Mouse (Mus musculus) adrenal gland, postnatal 4 days (tissue): ENCODE measurements around the gene Gm13693. TPM values are rescaled to one million over a fixed set of nuclear protein-coding genes. Genes with fewer than 3 reads are reported as not detected.
"Not testable (repeated sequence)": the region's sequence is repeated elsewhere in the genome, so short reads cannot be mapped to it uniquely, and the experiment has no call there.

Source experiments
- DNase-seq, 2 experiments: peaks; one replicate each; pipeline ENCODE4 v3.0.0; 2021 to 2022; ENCODE audit warnings: low spot score in 2 of 2, mixed read lengths in 2 of 2
- long read RNA-seq, 2 experiments: library from polyadenylated mRNA; stranded (forward); transcript quantifications; one replicate each; pipeline ENCODE4 v2.0.0; 2021
- total RNA-seq, 2 experiments: library from RNA; stranded (reverse); gene quantifications; 2 replicates each; pipeline ENCODE4 v1.2.3; 2021

Gm13693 gene
- total RNA-seq: 1 to 10 TPM; 2.5 to 2.9 TPM
- long read RNA-seq, experiment 1: 0 reads
- long read RNA-seq, experiment 2: 0 reads

GRCm38 (mm10) chr2:83961203-83961602 lies at the start of gene Gm13693:
Gm13693 (plus strand) TSS chr2:83961503.
- not testable (repeated sequence) for DNase-seq

DNA sequence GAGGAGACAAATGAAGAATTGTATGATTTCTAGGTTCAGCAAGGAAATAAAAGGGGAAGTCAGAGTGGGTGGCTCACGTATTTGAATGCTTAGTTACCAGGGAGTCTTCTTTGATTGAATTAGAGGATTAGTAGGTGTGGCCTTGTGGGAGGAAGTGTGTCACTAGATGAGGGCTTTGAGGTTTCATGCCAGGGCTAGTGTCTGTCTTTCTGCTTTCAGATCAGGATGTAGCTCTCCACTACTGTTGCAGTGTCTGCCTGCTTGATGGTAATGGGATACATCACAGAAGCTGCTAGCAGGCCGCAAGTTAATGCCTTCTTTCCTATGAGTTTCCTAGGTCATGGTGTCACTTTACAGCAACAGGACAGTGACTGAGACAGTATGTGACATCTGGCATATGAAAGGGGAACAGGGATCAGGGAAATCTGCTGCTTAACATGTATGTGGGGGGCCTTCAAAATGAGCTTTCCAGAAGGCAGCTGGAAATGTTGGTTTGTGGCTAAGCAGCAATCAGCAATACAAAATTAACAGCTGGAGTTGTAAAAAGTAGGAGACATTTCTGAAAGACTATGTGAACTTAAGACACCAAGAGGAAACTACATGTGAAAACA lies 31.7 kb upstream of the Gm13693 start:
- DNase-seq: no peak

DNA sequence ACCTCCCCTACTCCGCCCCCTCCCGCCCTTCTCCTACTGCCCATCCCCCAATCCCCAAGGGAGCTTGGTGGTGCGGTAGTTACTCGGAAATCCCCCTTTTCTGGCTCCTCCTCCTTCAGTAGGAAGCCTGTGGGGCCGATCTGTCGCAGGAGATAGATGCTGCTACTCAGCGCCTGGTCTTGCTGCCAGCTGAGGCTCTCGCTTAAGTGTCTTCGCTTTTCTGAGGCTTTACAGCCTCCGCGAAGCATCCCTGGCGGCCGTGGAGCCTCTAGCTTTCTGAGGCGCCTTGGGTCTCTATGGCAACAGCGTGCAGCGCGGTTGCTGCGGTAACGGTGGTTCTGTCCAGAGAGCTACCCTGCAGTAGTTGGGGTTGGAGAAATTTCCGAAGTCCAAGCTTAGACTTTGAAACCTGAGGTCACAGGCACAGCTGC lies 20.4 kb upstream of the Gm13693 start, which contains the start of gene Zswim2:
Gene Zswim2, minus strand, starts transcription at position 298 of the 431 bp plus-strand sequence.
- DNase-seq: no peak

DNA sequence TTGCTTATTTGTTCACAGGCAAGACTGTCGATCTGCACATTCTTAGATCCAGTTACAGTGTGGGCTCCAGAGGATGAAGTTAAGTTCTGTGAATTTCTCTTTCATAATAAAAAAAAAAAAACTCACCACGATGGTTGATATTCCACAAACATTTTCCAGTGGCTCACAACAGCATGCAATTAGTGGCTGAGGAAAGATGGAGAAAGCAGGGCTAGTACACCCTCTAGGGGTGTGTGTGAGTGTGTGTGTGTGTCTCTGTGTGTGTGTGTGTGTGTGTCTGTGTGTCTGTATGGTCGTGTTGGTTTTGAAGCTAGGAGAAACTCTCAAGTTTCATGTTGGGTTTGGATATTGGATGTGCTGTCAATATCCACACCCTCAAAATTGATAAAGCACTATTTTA lies 19.9 kb upstream of the Gm13693 start:
- DNase-seq: no peak

- no peak for DNase-seq
Measured at GRCm38 (mm10) chr2:83941792-83942191, 19.5 kb upstream of the Gm13693 start.

GRCm38 (mm10) chr2:83955393-83955792 lies 5.9 kb upstream of the Gm13693 start, which contains the start of gene Gm13698:
Gm13698 (plus strand) TSS chr2:83955693.
- DNase-seq: not testable (repeated sequence)

DNA sequence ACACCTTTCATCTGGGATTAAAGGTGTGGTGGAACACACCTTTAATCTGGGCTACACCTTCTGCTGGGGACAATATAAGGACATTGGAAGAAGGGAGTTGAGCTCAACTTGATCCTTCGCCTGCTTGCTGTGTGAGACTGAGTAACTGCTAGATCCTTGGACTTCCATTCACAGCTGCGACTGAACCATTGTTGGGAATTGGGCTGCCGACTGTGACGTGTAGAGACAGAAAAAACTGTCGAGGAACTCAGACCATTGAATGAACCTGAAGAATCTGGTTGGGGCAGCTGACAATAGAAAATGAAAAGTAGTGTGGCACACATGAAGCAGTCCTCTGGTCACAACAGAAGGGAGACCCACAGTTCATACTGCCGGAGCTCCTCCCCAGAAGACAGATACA lies 5.7 kb downstream of the Gm13693 start, which contains the start of gene Gm13695:
Gene Gm13695, plus strand, starts transcription at position 301 of the 400 bp plus-strand sequence.
- not testable (repeated sequence) for DNase-seq

DNA sequence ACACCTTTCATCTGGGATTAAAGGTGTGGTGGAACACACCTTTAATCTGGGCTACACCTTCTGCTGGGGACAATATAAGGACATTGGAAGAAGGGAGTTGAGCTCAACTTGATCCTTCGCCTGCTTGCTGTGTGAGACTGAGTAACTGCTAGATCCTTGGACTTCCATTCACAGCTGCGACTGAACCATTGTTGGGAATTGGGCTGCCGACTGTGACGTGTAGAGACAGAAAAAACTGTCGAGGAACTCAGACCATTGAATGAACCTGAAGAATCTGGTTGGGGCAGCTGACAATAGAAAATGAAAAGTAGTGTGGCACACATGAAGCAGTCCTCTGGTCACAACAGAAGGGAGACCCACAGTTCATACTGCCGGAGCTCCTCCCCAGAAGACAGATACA lies 11.5 kb downstream of the Gm13693 start, which contains the start of gene Gm13696:
Gene Gm13696, plus strand, starts transcription at position 301 of the 400 bp plus-strand sequence.
- not testable (repeated sequence) for DNase-seq

DNA sequence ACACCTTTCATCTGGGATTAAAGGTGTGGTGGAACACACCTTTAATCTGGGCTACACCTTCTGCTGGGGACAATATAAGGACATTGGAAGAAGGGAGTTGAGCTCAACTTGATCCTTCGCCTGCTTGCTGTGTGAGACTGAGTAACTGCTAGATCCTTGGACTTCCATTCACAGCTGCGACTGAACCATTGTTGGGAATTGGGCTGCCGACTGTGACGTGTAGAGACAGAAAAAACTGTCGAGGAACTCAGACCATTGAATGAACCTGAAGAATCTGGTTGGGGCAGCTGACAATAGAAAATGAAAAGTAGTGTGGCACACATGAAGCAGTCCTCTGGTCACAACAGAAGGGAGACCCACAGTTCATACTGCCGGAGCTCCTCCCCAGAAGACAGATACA lies 17.3 kb downstream of the Gm13693 start, which contains the start of gene Gm13694:
Gene Gm13694, plus strand, starts transcription at position 301 of the 400 bp plus-strand sequence.
- not testable (repeated sequence) for DNase-seq

GRCm38 (mm10) chr2:83984443-83984842 lies 23.1 kb downstream of the Gm13693 start, which contains the start of gene Gm13697:
Gm13697 (plus strand) TSS chr2:83984743.
- not testable (repeated sequence) for DNase-seq

GRCm38 (mm10) chr2:83990253-83990652 lies 28.9 kb downstream of the Gm13693 start, which contains the start of gene Gm13691:
Gm13691 (plus strand) TSS chr2:83990553.
- DNase-seq: not testable (repeated sequence)

DNA sequence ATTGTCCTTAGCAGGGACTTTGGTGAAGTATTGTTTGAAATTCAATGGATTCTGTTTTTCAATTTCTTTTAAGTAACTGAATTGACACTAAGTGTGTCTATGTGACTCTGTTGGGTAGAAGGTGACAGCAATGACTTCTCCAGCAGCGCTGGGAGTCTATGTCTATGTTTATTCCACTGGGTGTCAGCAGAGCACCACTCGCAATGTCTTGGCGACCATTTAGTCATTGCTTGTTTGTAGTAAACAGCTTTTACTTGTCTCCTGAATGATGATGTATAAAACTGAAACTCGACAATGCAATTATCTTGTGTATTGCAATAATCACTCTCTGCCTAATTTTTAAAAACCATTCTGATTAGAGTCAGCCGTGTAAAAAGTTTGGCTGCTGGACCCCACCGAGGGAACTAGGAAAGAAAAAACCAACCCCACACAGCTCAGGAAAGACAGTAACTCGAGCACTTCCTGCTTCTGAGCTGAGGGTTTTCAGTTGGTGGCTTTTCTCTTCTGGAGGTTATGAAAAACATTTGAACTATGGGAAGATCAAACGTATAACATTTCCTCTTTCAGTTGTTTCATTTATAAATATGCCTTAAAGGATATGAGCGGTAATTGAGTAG lies 32.4 kb downstream of the Gm13693 start:
- not testable (repeated sequence) for DNase-seq

- not testable (repeated sequence) for DNase-seq
Measured at GRCm38 (mm10) chr2:83994526-83994925, 33.2 kb downstream of the Gm13693 start.

DNA sequence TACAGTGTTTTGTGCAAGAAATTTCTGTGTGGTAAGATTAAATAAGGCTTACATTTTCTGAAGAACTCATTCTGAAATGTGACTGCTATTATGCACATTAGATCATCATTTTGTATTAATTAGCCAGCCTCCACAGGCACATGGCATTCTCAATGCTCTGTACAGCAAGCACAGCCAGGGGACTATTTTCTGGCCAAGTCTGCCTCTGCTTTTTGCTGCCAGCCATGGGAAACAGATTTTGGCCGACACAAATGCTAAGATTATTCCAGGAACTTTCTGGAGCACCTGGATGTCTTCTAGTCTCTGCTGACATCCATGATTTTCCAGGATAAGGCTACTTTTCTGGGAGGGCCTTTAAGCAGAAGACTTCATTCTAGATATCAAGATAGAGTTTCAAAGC lies 47.6 kb downstream of the Gm13693 start:
- no peak for DNase-seq

GRCm38 (mm10) chr2:84009818-84010217 lies 48.5 kb downstream of the Gm13693 start:
- no peak for DNase-seq

Other genes starting within 250 kb of the Gm13693 start
- gene Itgav, start 237.1 kb upstream of the Gm13693 start, total RNA-seq: 100 to 1,000 TPM; 101 to 127 TPM
- 1 to 10 TPM; 7.2 to 7.4 TPM for gene Fam171b, start 148.9 kb upstream of the Gm13693 start, total RNA-seq
- not detected for gene Zswim2, start 20.3 kb upstream of the Gm13693 start, total RNA-seq
- gene Gm13698, start 5.8 kb upstream of the Gm13693 start, total RNA-seq: 1 to 10 TPM; 2.5 to 2.9 TPM
- gene Gm13695, start 5.8 kb downstream of the Gm13693 start, total RNA-seq: not detected
- gene Gm13696, start 11.6 kb downstream of the Gm13693 start, total RNA-seq: 1 to 10 TPM; 2.5 to 2.9 TPM
- 1 to 10 TPM; 2.5 to 2.9 TPM for gene Gm13694, start 17.4 kb downstream of the Gm13693 start, total RNA-seq
- 1 to 10 TPM; 2.5 to 2.9 TPM for gene Gm13697, start 23.2 kb downstream of the Gm13693 start, total RNA-seq
- gene Gm13691, start 29.1 kb downstream of the Gm13693 start, total RNA-seq: 1 to 10 TPM; 2.5 to 2.9 TPM